Mouse (Mus musculus): ENCODE results near the gene Rtp1.

- TF ChIP-seq CTCF (IDR thresholded peaks at IDR 0.05; ENCODE audit: extremely low read depth, insufficient read depth, low read length) (no peak), POLR2A (IDR thresholded peaks at IDR 0.05; ENCODE audit: extremely low read depth, insufficient read depth, low read length) (no peak)
These were observed 25.4 kb downstream of the Rtp1 start for GRCm38 (mm10) chr16:23454376-23454775.

All from cortical plate, adult 2 months (tissue).